Mouse (Mus musculus): ENCODE measurements around the gene Ak8.

Ak8 gene

GRCm38 (mm10) chr2:28797490-28798106 is 97.6 kb downstream of the Ak8 start:
- WGBS, result 59% methylated on average over 18 of the region's 18 CpGs

- WGBS, result 40% methylated on average over 3 of the region's 3 CpGs
Observed at GRCm38 (mm10) chr2:28798390-28798789, 98.4 kb downstream of the Ak8 start.

- 85% methylated on average over 2 of the region's 2 CpGs for WGBS
Observed at GRCm38 (mm10) chr2:28799575-28799974, 99.6 kb downstream of the Ak8 start.

GRCm38 (mm10) chr2:28803406-28803805 is 103.4 kb downstream of the Ak8 start:
- 58% methylated on average over 7 of the region's 7 CpGs for WGBS

GRCm38 (mm10) chr2:28808841-28809240 is 108.9 kb downstream of the Ak8 start:
- 87% methylated on average over 6 of the region's 6 CpGs for WGBS

GRCm38 (mm10) chr2:28810260-28811013 is 110.5 kb downstream of the Ak8 start:
- WGBS, result 57% methylated on average over 5 of the region's 5 CpGs

GRCm38 (mm10) chr2:28818866-28819265 is 118.9 kb downstream of the Ak8 start:
- WGBS, result 60% methylated on average over 4 of the region's 4 CpGs

- whole genome bisulfite sequencing, result 38% methylated on average over 4 of the region's 4 CpGs
Observed at GRCm38 (mm10) chr2:28829265-28829664, 129.3 kb downstream of the Ak8 start.

- WGBS, result 33% methylated on average over 3 of the region's 3 CpGs
Observed at GRCm38 (mm10) chr2:28836181-28836940, 136.4 kb downstream of the Ak8 start.

GRCm38 (mm10) chr2:28839501-28840221 is 139.7 kb downstream of the Ak8 start:
- 0% methylated on average over 45 of the region's 53 CpGs for WGBS

GRCm38 (mm10) chr2:28840222-28840951 is 140.4 kb downstream of the Ak8 start, which contains the start of the genes Gtf3c4 and Ddx31:
Gene Gtf3c4, minus strand, starts transcription at chr2:28840360.
Gene Ddx31, plus strand, starts transcription at chr2:28840406.
- under 1% methylated on average over 63 of the region's 63 CpGs for WGBS

GRCm38 (mm10) chr2:28842042-28842441 is 142.1 kb downstream of the Ak8 start:
- 75% methylated on average over 3 of the region's 3 CpGs for WGBS

- WGBS, result 97% methylated on average over 2 of the region's 2 CpGs
Observed at GRCm38 (mm10) chr2:28848879-28849278, 148.9 kb downstream of the Ak8 start.

GRCm38 (mm10) chr2:28852594-28852993 is 152.6 kb downstream of the Ak8 start:
- WGBS, result 93% methylated on average over 3 of the region's 3 CpGs

- WGBS, result 92% methylated on average over 2 of the region's 2 CpGs
Observed at GRCm38 (mm10) chr2:28855773-28856172, 155.8 kb downstream of the Ak8 start.

GRCm38 (mm10) chr2:28859303-28859702 is 159.3 kb downstream of the Ak8 start:
- WGBS, result 94% methylated on average over 4 of the region's 4 CpGs

- 87% methylated on average over 8 of the region's 8 CpGs for WGBS
Observed at GRCm38 (mm10) chr2:28860678-28861423, 160.9 kb downstream of the Ak8 start.

Data from cerebral cortex, adult 2 months (tissue).